Mouse (Mus musculus) heart, embryonic 12.5 days (tissue): ENCODE measurements at regions not wholly inside any gene's neighbourhood (a gene's known extent, or its start where the extent isn't known, plus 50 kb on each side); places are given as distances from the start of the nearest gene placed in this dataset.

Source experiments
- ATAC-seq: fragments of 200-750 bp; cut with Nextera tagmentation; 2 replicates; pipeline ENCODE4 v1.8.0; 2017; ENCODE audit warnings: moderate TSS enrichment, moderate library complexity; ENCODE audit not compliant: insufficient number of reproducible peaks, low FRiP score
- H3K27ac ChIP-seq: fragments of 300-500 bp; sonication (generic); 2 replicates; pipeline ENCODE4 v1.5.1; 2016; ENCODE audit warnings: mild to moderate bottlenecking, moderate library complexity; ENCODE audit not compliant: poor library complexity, severe bottlenecking
- H3K27me3 ChIP-seq: fragments of 300-500 bp; sonication (generic); replicated peaks from 2 replicates; pipeline ENCODE4 v1.6.1; 2016; ENCODE audit warnings: mild to moderate bottlenecking, moderate library complexity
- H3K36me3 ChIP-seq: fragments of 300-500 bp; sonication (generic); 2 replicates; pipeline ENCODE4 v1.6.1; 2016; ENCODE audit warnings: mild to moderate bottlenecking, moderate library complexity
- H3K4me1 ChIP-seq: fragments of 300-500 bp; sonication (generic); replicated peaks from 2 replicates; pipeline ENCODE4 v1.6.1; 2016; ENCODE audit warnings: mild to moderate bottlenecking
- H3K4me2 ChIP-seq: fragments of 300-500 bp; sonication (generic); 2 replicates; pipeline ENCODE4 v1.6.1; 2016; ENCODE audit warnings: mild to moderate bottlenecking, moderate library complexity
- H3K4me3 ChIP-seq: fragments of 300-500 bp; sonication (generic); 2 replicates; pipeline ENCODE4 v1.5.1; 2016; ENCODE audit warnings: mild to moderate bottlenecking
- H3K9ac ChIP-seq: fragments of 300-500 bp; sonication (generic); 2 replicates; pipeline ENCODE4 v1.6.1; 2016; ENCODE audit warnings: mild to moderate bottlenecking, moderate library complexity
- H3K9me3 ChIP-seq: fragments of 300-500 bp; sonication (generic); replicated peaks from 2 replicates; pipeline ENCODE4 v1.6.1; 2016; ENCODE audit warnings: mild to moderate bottlenecking, moderate library complexity
- WGBS: fragments of 180-500 bp; shearing (Covaris S2); methylation state at CpG from one replicate; pipeline ENCODE4 v1.1.7; 2016; 5-methylcytosine and 5-hydroxymethylcytosine counted together

- no peaks in the 10 kb centered on the region for H3K36me3 ChIP-seq
- no peak overlapping the region for H3K9ac ChIP-seq
- H3K4me1 ChIP-seq, result peaks cover 3% of the 10 kb centered on the region
- H3K4me2 ChIP-seq, result no peak overlapping the region
- H3K27ac ChIP-seq, result no peak overlapping the region
- H3K9me3 ChIP-seq, result no peaks in the 10 kb centered on the region
- H3K27me3 ChIP-seq, result no peaks in the 10 kb centered on the region
- H3K4me3 ChIP-seq, result no peak overlapping the region
- no peak for ATAC-seq
- 82% methylated on average over 7 of the region's 7 CpGs for WGBS
These were observed 51.6 kb upstream of the Lpp start for GRCm38 (mm10) chr16:24341736-24342135.

DNA sequence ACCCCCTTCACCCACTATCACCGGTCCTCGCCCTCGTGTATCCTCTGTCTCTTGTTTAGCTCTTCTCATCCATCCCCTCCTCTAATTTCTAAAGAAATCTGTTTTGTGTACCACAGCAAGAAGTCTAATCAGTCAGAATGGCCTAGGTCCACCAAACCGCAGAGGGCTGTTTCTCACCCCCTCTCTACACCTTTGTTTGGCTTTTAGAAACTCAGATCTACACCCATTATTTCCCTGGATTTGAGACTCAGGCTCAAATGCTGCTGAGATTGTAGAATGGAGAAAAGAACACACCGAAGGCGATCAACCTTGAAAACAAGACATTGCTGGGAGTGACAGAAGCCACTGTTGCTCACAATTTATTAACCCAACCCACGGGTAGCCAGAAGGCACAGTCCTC lies 52.7 kb upstream of the Lpp start:
- 76% methylated on average over 7 of the region's 7 CpGs for WGBS

GRCm38 (mm10) chr16:24339320-24340265 lies 53.7 kb upstream of the Lpp start:
- Histone ChIP-seq H3K4me3 (no peak overlapping the region), H3K4me1 (no peaks in the 10 kb centered on the region), H3K9me3 (no peaks in the 10 kb centered on the region), H3K36me3 (no peaks in the 10 kb centered on the region), H3K27ac (no peak overlapping the region), H3K27me3 (no peaks in the 10 kb centered on the region), H3K9ac (no peak overlapping the region), H3K4me2 (no peak overlapping the region)
- ATAC-seq, result no peak
- WGBS, result 57% methylated on average over 10 of the region's 10 CpGs

More for the DNA sequence above, 52.7 kb upstream of the Lpp start:
- no peak overlapping the region for H3K9ac ChIP-seq
- H3K9me3 ChIP-seq, result no peaks in the 10 kb centered on the region
- H3K4me1 ChIP-seq, result no peaks in the 10 kb centered on the region
- no peak overlapping the region for H3K4me2 ChIP-seq
- no peak for ATAC-seq
- H3K36me3 ChIP-seq, result no peaks in the 10 kb centered on the region
- no peaks in the 10 kb centered on the region for H3K27me3 ChIP-seq
- no peak overlapping the region for H3K4me3 ChIP-seq
- H3K27ac ChIP-seq, result no peak overlapping the region

DNA sequence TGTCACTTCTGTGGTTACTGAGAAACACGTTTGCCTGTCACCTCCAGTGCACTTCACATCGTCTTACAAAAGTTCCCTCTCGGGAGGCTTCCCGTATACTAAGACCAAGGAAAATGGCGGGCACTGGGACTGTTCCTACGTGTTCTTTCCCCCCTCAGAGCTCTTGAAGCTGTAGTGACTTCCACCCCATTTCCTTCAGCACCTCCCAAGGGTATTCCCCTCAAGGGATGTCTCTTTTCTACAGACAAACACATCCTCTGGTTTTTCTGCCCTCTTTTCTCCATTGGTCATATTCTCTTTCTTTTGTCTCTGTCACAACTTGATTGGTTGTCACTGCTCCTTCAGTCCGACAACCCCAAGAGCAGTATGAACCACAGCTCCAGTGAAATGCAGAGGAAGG lies 54.9 kb upstream of the Lpp start:
- no peaks in the 10 kb centered on the region for H3K4me1 ChIP-seq
- H3K27me3 ChIP-seq, result no peaks in the 10 kb centered on the region
- H3K36me3 ChIP-seq, result no peaks in the 10 kb centered on the region
- WGBS, result 83% methylated on average over 7 of the region's 7 CpGs
- H3K27ac ChIP-seq, result no peak overlapping the region
- H3K9ac ChIP-seq, result no peak overlapping the region
- H3K4me2 ChIP-seq, result no peak overlapping the region
- H3K9me3 ChIP-seq, result no peaks in the 10 kb centered on the region
- H3K4me3 ChIP-seq, result no peak overlapping the region
- no peak for ATAC-seq

- ATAC-seq, result no peak
- H3K4me3 ChIP-seq, result no peak overlapping the region
These were observed 58.9 kb upstream of the Lpp start for GRCm38 (mm10) chr16:24334389-24334788.

DNA sequence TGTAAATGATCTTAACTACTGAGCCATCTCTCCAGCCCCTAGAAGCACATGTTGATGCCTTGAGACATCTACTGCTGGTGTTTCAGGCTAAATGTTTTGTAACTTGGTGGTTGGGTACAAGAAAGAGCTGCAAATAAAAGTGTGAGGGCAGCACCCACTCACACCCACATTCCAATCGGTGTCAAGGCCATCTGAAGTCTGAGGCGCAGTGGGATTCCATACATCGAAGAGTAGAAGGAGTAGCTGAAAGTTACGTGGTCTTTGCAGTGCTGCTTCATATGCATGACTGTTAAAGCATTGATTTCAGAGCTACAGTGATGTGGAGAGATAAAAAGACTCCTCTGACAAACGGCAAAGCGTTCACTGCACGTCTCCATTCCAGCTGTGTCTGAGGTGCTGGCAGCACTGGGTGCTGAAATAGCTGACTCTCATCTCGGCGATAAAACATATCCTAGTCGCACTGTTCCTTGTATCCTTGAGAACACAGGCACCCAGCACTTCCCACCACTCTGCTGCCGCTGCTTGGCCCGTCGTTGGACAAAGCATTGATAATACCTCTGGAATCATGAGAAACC lies 61.8 kb upstream of the Lpp start:
- 0 out of 2 replicates have a peak overlapping the region, but pooled peaks have one; percentile 9 for H3K4me2 ChIP-seq
- H3K27ac ChIP-seq, result no peak overlapping the region
- no peaks in the 10 kb centered on the region for H3K36me3 ChIP-seq
- ATAC-seq, result no peak
- no peaks in the 10 kb centered on the region for H3K27me3 ChIP-seq
- no peak overlapping the region for H3K4me3 ChIP-seq
- H3K9me3 ChIP-seq, result no peaks in the 10 kb centered on the region
- no peak overlapping the region for H3K9ac ChIP-seq
- 60% methylated on average over 13 of the region's 13 CpGs for WGBS
- H3K4me1 ChIP-seq, result peaks cover 6% of the 10 kb centered on the region

More at GRCm38 (mm10) chr16:24334389-24334788, 58.9 kb upstream of the Lpp start:
- no peaks in the 10 kb centered on the region for H3K9me3 ChIP-seq
- H3K27me3 ChIP-seq, result no peaks in the 10 kb centered on the region
- peaks cover 6% of the 10 kb centered on the region for H3K4me1 ChIP-seq
- H3K36me3 ChIP-seq, result no peaks in the 10 kb centered on the region
- H3K27ac ChIP-seq, result no peak overlapping the region
- 80% methylated on average over 2 of the region's 2 CpGs for WGBS
- no peak overlapping the region for H3K4me2 ChIP-seq
- no peak overlapping the region for H3K9ac ChIP-seq

GRCm38 (mm10) chr16:24326571-24326970 lies 66.7 kb upstream of the Lpp start:
- Histone ChIP-seq H3K27me3 (no peaks in the 10 kb centered on the region), H3K27ac (no peak overlapping the region), H3K9ac (no peak overlapping the region), H3K9me3 (no peaks in the 10 kb centered on the region), H3K36me3 (no peaks in the 10 kb centered on the region), H3K4me3 (no peak overlapping the region), H3K4me2 (no peak overlapping the region), H3K4me1 (peaks cover 1% of the 10 kb centered on the region; the same call in 1 of the 2 replicates)
- no peak for ATAC-seq
- WGBS, result 69% methylated on average over 4 of the region's 4 CpGs

GRCm38 (mm10) chr16:24326046-24326445 lies 67.3 kb upstream of the Lpp start:
- Histone ChIP-seq H3K9me3 (no peaks in the 10 kb centered on the region), H3K27ac (no peak overlapping the region), H3K27me3 (no peaks in the 10 kb centered on the region), H3K9ac (no peak overlapping the region), H3K36me3 (no peaks in the 10 kb centered on the region), H3K4me1 (no peaks in the 10 kb centered on the region), H3K4me2 (no peak overlapping the region), H3K4me3 (no peak overlapping the region)
- no peak for ATAC-seq
- 82% methylated on average over 5 of the region's 5 CpGs for WGBS

DNA sequence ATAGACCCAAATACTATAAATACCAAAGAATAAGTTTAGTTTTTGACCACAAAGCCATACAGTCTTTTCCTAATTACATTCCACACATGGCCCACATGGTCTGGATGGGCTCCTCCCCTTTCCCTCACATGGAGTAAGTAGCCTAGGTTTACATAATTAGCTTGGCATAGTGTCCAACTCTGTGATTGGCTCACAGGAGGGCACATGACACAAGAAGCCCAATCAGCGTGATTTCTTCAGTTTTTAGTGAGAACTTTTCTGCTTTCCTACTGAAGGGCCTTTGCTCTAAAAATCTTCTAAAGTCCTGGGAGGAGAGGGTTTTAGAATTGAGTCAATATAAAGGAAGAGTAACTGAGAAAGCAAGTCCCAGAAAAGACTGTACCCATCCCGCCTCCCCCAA lies 68.4 kb upstream of the Lpp start:
- ATAC-seq, result no peak
- Histone ChIP-seq H3K4me3 (no peak overlapping the region), H3K4me1 (no peaks in the 10 kb centered on the region), H3K27me3 (no peaks in the 10 kb centered on the region), H3K27ac (no peak overlapping the region), H3K9me3 (no peaks in the 10 kb centered on the region), H3K4me2 (no peak overlapping the region), H3K9ac (no peak overlapping the region), H3K36me3 (no peaks in the 10 kb centered on the region)
- 81% methylated on average over 2 of the region's 2 CpGs for WGBS

DNA sequence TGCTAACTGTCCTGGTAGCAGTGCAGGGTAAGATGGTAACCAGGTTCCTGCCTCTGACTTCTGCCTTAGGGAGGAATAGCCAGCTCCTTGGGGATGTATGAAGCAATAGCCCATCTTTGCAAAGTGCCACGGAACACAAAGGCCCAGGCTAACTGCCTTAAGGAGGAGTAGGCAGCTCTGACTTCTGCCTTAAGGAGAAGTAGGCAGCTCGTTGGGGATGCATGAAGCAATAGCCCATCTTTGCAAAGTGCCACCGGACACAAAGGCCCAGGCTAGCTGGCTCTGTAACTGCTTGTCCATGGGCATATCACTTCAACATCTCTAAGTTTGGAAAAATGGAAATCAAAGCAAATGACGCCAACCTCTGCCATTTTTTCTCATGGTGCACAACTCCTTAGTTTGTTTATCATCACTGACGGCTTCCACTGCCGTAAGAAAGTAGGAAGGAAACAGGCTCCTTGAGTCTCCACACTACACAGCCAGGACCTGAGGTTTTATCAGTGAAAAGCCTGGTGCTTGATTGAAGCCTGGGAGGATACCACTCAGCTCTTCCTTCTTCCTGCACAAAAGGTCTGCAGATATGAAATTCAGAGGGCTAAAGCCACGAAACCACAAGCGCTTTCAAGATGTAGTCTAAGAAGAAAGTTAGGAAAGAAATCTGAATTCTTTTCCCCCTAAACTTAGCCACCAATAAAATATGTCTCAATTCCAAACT lies 74.4 kb upstream of the Lpp start:
- Histone ChIP-seq H3K27ac (no peak overlapping the region), H3K27me3 (no peaks in the 10 kb centered on the region), H3K4me2 (no peak overlapping the region), H3K4me1 (no peaks in the 10 kb centered on the region), H3K9me3 (no peaks in the 10 kb centered on the region), H3K36me3 (no peaks in the 10 kb centered on the region), H3K9ac (no peak overlapping the region), H3K4me3 (no peak overlapping the region)
- ATAC-seq, result no peak
- WGBS, result 66% methylated on average over 8 of the region's 8 CpGs
